Mouse (Mus musculus): ENCODE results near the gene Lxn. TPM values are rescaled to one million over a fixed set of nuclear protein-coding genes. Genes with fewer than 3 reads are reported as not detected.

Lxn gene
- total RNA-seq, 1 experiment: 6.3 TPM

DNA sequence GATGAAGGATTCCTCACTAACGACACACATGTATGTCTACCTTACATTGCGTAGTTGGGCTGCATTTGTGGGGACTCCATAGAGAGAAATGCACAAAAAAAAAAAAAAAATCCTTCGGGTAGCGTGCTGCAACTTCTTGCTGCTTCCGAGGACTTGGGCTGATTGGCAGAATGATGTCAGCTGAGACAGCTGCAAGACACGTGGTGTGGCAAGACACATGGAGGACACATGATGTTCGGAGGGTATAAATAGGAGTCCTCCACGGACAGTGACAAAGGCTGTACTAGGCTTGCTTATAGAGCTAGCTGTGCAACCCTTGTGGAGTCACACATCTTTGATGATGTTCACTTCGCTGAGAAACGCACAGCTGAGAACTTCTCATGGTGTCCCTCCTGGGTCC is 18.7 kb upstream of the Lxn start:
- no peaks in the 10 kb centered on the region for H3K36me3 ChIP-seq (ENCODE audit: control insufficient read depth, insufficient read depth, low read length, poor library complexity, severe bottlenecking)
- no peak overlapping the region for H3K4me3 ChIP-seq (ENCODE audit: insufficient read depth in 1 of 2, low read depth in 1 of 2, low read length in 2 of 2, poor library complexity in 1 of 2, severe bottlenecking in 1 of 2)
- no peak for TF ChIP-seq ZNF384 (IDR thresholded peaks at IDR 0.05; ENCODE audit: low read depth, low read length)
- no peak for TF ChIP-seq CHD2 (IDR thresholded peaks at IDR 0.05; ENCODE audit: low read depth, low read length)
- TF ChIP-seq ZC3H11A (IDR thresholded peaks at IDR 0.05; ENCODE audit: borderline replicate concordance, low read depth, low read length): no peak
- TF ChIP-seq HCFC1 (IDR thresholded peaks at IDR 0.05; ENCODE audit: borderline replicate concordance, insufficient read depth, low read length): no peak
- TF ChIP-seq MAFK (IDR thresholded peaks at IDR 0.05; ENCODE audit: insufficient read depth, low read depth, low read length): no peak

DNA sequence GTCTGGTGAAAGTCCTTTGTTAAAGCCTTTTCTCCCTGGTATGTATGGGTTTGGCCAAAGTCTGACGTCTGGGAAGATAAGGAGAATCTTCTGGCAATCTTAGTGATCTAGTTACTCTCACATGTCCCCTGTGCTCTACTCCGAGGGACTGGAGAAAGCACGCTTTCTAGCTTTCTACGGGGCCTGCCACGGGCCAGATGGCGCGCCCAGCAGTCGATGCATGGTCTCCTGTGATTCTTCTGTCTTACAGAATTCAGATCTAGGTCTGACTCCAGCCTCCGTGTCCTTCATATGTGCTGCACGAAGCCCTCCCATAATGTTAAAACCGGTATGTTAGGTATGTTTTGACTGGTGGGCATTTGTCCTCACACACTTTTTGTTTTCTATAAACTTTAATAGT is 16.1 kb upstream of the Lxn start:
- Histone ChIP-seq H3K4me1 (ENCODE audit: control insufficient read depth in 2 of 2, insufficient read depth in 2 of 2, low read length in 2 of 2, poor library complexity in 1 of 2) (peaks cover 0 to 2% of the 10 kb centered on the region in 2 experiments; a peak in 1 of 4 replicates), H3K9ac (ENCODE audit: insufficient read depth, low read depth, low read length, poor library complexity, severe bottlenecking) (no peak overlapping the region), H3K4me3 (ENCODE audit: insufficient read depth in 1 of 2, low read depth in 1 of 2, low read length in 2 of 2, poor library complexity in 1 of 2, severe bottlenecking in 1 of 2) (no peak overlapping the region), H3K36me3 (ENCODE audit: control insufficient read depth, insufficient read depth, low read length, poor library complexity, severe bottlenecking) (0 out of 2 replicates have a peak, but pooled peaks cover 2% of the 10 kb centered on the region), H3K9me3 (ENCODE audit: control insufficient read depth, insufficient read depth, low read depth, low read length) (no peaks in the 10 kb centered on the region), H3K27ac (ENCODE audit: insufficient read depth, low read depth, low read length, poor library complexity, severe bottlenecking) (no peak overlapping the region)
- in situ Hi-C loops (cut with MboI; ENCODE audit: low sequenced_read_pairs in 2 of 2, unreplicated experiment in 2 of 2): no loop called here
- DNase-seq (ENCODE audit: low read depth, low spot score): no peak
- TF ChIP-seq CHD2 (IDR thresholded peaks at IDR 0.05; ENCODE audit: low read depth, low read length): no peak

More for the DNA sequence above, 18.7 kb upstream of the Lxn start:
- no peaks in the 10 kb centered on the region for H3K4me1 ChIP-seq (ENCODE audit: control insufficient read depth in 2 of 2, insufficient read depth in 2 of 2, low read length in 2 of 2, poor library complexity in 1 of 2)
- DNase-seq (ENCODE audit: low read depth, low spot score): no peak
- no peak overlapping the region for H3K27ac ChIP-seq (ENCODE audit: insufficient read depth, low read depth, low read length, poor library complexity, severe bottlenecking)
- in situ Hi-C loops (cut with MboI; ENCODE audit: low sequenced_read_pairs in 2 of 2, unreplicated experiment in 2 of 2): no loop called here
- H3K9me3 ChIP-seq (ENCODE audit: control insufficient read depth, insufficient read depth, low read depth, low read length): no peaks in the 10 kb centered on the region
- no peak overlapping the region for H3K9ac ChIP-seq (ENCODE audit: insufficient read depth, low read depth, low read length, poor library complexity, severe bottlenecking)

DNA sequence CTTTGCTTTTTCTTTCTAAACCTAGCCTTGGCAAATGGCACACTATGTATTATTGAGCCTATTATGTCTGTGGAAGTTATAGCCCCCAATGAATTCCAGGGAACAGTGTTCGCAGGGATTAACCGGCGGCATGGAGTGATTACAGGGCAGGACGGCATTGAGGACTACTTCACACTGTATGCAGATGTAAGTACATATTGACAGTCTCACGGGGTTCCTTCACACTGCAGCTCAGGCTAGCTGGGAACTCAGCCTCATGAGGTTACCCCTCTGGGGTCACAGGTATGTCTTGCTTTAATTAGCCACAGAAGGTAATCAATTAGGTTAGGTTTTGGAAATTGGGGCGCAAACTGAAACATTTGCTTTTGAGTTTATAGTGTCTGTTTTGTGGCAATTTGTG is 9.7 kb upstream of the Lxn start:
- Histone ChIP-seq H3K27ac (ENCODE audit: insufficient read depth, low read depth, low read length, poor library complexity, severe bottlenecking) (no peak overlapping the region), H3K9ac (ENCODE audit: insufficient read depth, low read depth, low read length, poor library complexity, severe bottlenecking) (no peak overlapping the region), H3K9me3 (ENCODE audit: control insufficient read depth, insufficient read depth, low read depth, low read length) (no peaks in the 10 kb centered on the region), H3K4me3 (ENCODE audit: insufficient read depth in 1 of 2, low read depth in 1 of 2, low read length in 2 of 2, poor library complexity in 1 of 2, severe bottlenecking in 1 of 2) (no peak overlapping the region), H3K4me1 (ENCODE audit: control insufficient read depth in 2 of 2, insufficient read depth in 2 of 2, low read length in 2 of 2, poor library complexity in 1 of 2) (peaks cover 0 to 2% of the 10 kb centered on the region in 2 experiments; a peak in 1 of 4 replicates), H3K36me3 (ENCODE audit: control insufficient read depth, insufficient read depth, low read length, poor library complexity, severe bottlenecking) (peaks cover 11% of the 10 kb centered on the region)
- in situ Hi-C loops (cut with MboI; ENCODE audit: low sequenced_read_pairs in 2 of 2, unreplicated experiment in 2 of 2): no loop called here
- DNase-seq (ENCODE audit: low read depth, low spot score): no peak
- TF ChIP-seq CHD2 (IDR thresholded peaks at IDR 0.05; ENCODE audit: low read depth, low read length) (no peak), HCFC1 (IDR thresholded peaks at IDR 0.05; ENCODE audit: borderline replicate concordance, insufficient read depth, low read length) (no peak), MAFK (IDR thresholded peaks at IDR 0.05; ENCODE audit: insufficient read depth, low read depth, low read length) (no peak), ZNF384 (IDR thresholded peaks at IDR 0.05; ENCODE audit: low read depth, low read length) (no peak), ZC3H11A (IDR thresholded peaks at IDR 0.05; ENCODE audit: borderline replicate concordance, low read depth, low read length) (no peak)

DNA sequence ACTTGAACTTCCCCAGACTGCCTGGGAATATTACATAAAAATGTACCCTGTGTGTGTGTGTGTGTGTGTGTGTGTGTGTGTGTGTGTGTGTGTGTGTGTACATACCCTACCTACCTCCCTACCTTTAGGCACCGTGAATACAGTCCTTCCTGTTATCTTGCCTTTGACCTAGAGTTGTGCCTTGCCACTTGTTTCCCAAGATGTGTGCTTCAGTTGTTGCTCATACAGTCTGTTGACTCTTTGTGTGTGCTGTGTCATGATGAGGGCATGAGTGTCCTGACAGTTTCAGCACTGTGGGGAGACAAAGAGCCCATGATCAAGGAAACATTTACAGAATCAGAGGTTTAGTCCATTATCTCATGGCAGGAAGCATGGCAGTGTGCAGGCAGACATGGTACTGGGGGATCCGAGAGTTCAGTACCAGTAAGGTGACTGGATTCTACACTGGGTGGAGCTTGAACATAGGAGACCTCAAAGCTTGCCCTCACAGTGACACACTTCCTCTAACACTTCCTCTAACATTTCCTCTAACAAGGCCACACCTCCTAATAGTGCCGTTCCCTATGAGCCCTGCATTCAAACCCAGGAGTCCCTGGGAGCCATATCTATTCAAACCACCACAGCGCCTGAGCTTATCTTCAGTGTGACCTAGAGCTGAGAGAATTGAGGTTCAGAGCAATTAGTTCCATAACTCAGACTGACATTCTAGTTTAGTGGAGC is 7.8 kb upstream of the Lxn start:
- in situ Hi-C loops (cut with MboI; ENCODE audit: low sequenced_read_pairs in 2 of 2, unreplicated experiment in 2 of 2): no loop called here
- H3K9me3 ChIP-seq (ENCODE audit: control insufficient read depth, insufficient read depth, low read depth, low read length): no peaks in the 10 kb centered on the region
- H3K27ac ChIP-seq (ENCODE audit: insufficient read depth, low read depth, low read length, poor library complexity, severe bottlenecking): no peak overlapping the region
- H3K9ac ChIP-seq (ENCODE audit: insufficient read depth, low read depth, low read length, poor library complexity, severe bottlenecking): no peak overlapping the region
- H3K4me3 ChIP-seq (ENCODE audit: insufficient read depth in 1 of 2, low read depth in 1 of 2, low read length in 2 of 2, poor library complexity in 1 of 2, severe bottlenecking in 1 of 2): no peak overlapping the region
- TF ChIP-seq CHD2 (IDR thresholded peaks at IDR 0.05; ENCODE audit: low read depth, low read length): no peak
- H3K4me1 ChIP-seq (ENCODE audit: control insufficient read depth in 2 of 2, insufficient read depth in 2 of 2, low read length in 2 of 2, poor library complexity in 1 of 2): peaks cover 0 to 3% of the 10 kb centered on the region in 2 experiments; a peak in 1 of 4 replicates
- peaks cover 18% of the 10 kb centered on the region for H3K36me3 ChIP-seq (ENCODE audit: control insufficient read depth, insufficient read depth, low read length, poor library complexity, severe bottlenecking)
- no peak for DNase-seq (ENCODE audit: low read depth, low spot score)

DNA sequence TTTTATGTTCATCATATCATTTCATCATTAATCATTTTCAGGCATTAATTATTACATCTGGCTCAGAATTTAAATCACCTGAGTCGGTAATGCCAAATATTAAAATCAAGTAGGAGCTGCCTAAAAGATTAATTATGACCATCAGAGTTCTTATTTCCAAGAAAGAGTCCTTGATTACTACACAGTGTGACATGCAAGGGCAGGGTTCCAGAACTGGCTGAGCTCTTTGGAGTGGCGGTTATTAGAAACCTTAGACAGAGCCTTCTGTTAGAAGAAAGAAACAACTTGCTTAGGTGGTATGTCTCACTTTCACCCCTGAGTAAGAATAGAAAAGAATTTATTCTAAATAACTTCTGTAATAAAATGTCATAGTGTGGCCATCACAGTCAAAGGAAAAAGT is 3.6 kb upstream of the Lxn start:
- in situ Hi-C loops (cut with MboI; ENCODE audit: low sequenced_read_pairs in 2 of 2, unreplicated experiment in 2 of 2): no loop called here
- no peak for DNase-seq (ENCODE audit: low read depth, low spot score)
- H3K9me3 ChIP-seq (ENCODE audit: control insufficient read depth, insufficient read depth, low read depth, low read length): no peaks in the 10 kb centered on the region
- no peak overlapping the region for H3K27ac ChIP-seq (ENCODE audit: insufficient read depth, low read depth, low read length, poor library complexity, severe bottlenecking)
- no peak overlapping the region for H3K9ac ChIP-seq (ENCODE audit: insufficient read depth, low read depth, low read length, poor library complexity, severe bottlenecking)
- H3K4me3 ChIP-seq (ENCODE audit: insufficient read depth in 1 of 2, low read depth in 1 of 2, low read length in 2 of 2, poor library complexity in 1 of 2, severe bottlenecking in 1 of 2): no peak overlapping the region
- peaks cover 4 to 5% of the 10 kb centered on the region in 2 experiments; a peak in 2 of 4 replicates for H3K4me1 ChIP-seq (ENCODE audit: control insufficient read depth in 2 of 2, insufficient read depth in 2 of 2, low read length in 2 of 2, poor library complexity in 1 of 2)
- H3K36me3 ChIP-seq (ENCODE audit: control insufficient read depth, insufficient read depth, low read length, poor library complexity, severe bottlenecking): peaks cover 20% of the 10 kb centered on the region
- TF ChIP-seq ZC3H11A (IDR thresholded peaks at IDR 0.05; ENCODE audit: borderline replicate concordance, low read depth, low read length): no peak
- TF ChIP-seq CHD2 (IDR thresholded peaks at IDR 0.05; ENCODE audit: low read depth, low read length): no peak
- no peak for TF ChIP-seq ZNF384 (IDR thresholded peaks at IDR 0.05; ENCODE audit: low read depth, low read length)
- TF ChIP-seq HCFC1 (IDR thresholded peaks at IDR 0.05; ENCODE audit: borderline replicate concordance, insufficient read depth, low read length): no peak
- TF ChIP-seq MAFK (IDR thresholded peaks at IDR 0.05; ENCODE audit: insufficient read depth, low read depth, low read length): no peak
